Mouse (Mus musculus) midbrain, embryonic 16.5 days (tissue): ENCODE measurements around the gene Adora1. TPM values are rescaled to one million over a fixed set of nuclear protein-coding genes. Genes with fewer than 3 reads are reported as not detected.

ENCODE experiments used
- ATAC-seq: fragments of 200-750 bp; cut with Nextera tagmentation; 2 replicates; pipeline ENCODE4 v1.8.0; 2017; ENCODE audit warnings: moderate TSS enrichment
- H3K27ac ChIP-seq: fragments of 300-500 bp; sonication (generic); 2 replicates; pipeline ENCODE4 v1.5.1; 2014; ENCODE audit warnings: mild to moderate bottlenecking, low read length, mixed read lengths
- H3K27me3 ChIP-seq: fragments of 300-500 bp; sonication (generic); 2 replicates; pipeline ENCODE4 v1.6.1; 2014; ENCODE audit warnings: low read depth, low read length, mixed read lengths; ENCODE audit not compliant: control insufficient read depth, insufficient read depth
- H3K36me3 ChIP-seq: fragments of 300-500 bp; sonication (generic); 2 replicates; pipeline ENCODE4 v1.6.1; 2014; ENCODE audit warnings: mild to moderate bottlenecking, low read length, moderate library complexity, mixed read lengths; ENCODE audit not compliant: control insufficient read depth, insufficient read depth
- H3K4me1 ChIP-seq: fragments of 300-500 bp; sonication (generic); 2 replicates; pipeline ENCODE4 v1.6.1; 2014; ENCODE audit warnings: mild to moderate bottlenecking, low read length, mixed read lengths; ENCODE audit not compliant: control insufficient read depth, insufficient read depth
- H3K4me2 ChIP-seq: fragments of 300-500 bp; sonication (generic); 2 replicates; pipeline ENCODE4 v1.6.1; 2014; ENCODE audit warnings: mild to moderate bottlenecking, low read length, mixed read lengths
- H3K4me3 ChIP-seq: fragments of 300-500 bp; sonication (generic); 2 replicates; pipeline ENCODE4 v1.5.1; 2014; ENCODE audit warnings: low read depth, mild to moderate bottlenecking, low read length, moderate library complexity, mixed read lengths
- H3K9ac ChIP-seq: fragments of 300-500 bp; sonication (generic); 2 replicates; pipeline ENCODE4 v1.6.1; 2014; ENCODE audit warnings: low read depth, low read length, mixed read lengths
- H3K9me3 ChIP-seq: fragments of 300-500 bp; sonication (generic); replicated peaks from 2 replicates; pipeline ENCODE4 v1.6.1; 2014; ENCODE audit warnings: mild to moderate bottlenecking, low read length, mixed read lengths; ENCODE audit not compliant: control insufficient read depth, poor library complexity, severe bottlenecking
- WGBS: fragments of 180-500 bp; shearing (Covaris S2); extraction: QIAGEN DNeasy Blood & Tissue Kit; methylation state at CpG from one replicate; pipeline ENCODE4 v1.1.7; 2014; 5-methylcytosine and 5-hydroxymethylcytosine counted together
- polyA plus RNA-seq: library from polyadenylated mRNA; unstranded; fragments of >200 nt; fragmentation: Nextera tagmentation; extraction: Ambion mirVana; gene quantifications from 2 replicates; pipeline ENCODE4 v1.2.1, GENCODE M21; 2015

The Adora1 gene
- polyA plus RNA-seq = 18.0 and 26.6 TPM in 2 replicates

DNA sequence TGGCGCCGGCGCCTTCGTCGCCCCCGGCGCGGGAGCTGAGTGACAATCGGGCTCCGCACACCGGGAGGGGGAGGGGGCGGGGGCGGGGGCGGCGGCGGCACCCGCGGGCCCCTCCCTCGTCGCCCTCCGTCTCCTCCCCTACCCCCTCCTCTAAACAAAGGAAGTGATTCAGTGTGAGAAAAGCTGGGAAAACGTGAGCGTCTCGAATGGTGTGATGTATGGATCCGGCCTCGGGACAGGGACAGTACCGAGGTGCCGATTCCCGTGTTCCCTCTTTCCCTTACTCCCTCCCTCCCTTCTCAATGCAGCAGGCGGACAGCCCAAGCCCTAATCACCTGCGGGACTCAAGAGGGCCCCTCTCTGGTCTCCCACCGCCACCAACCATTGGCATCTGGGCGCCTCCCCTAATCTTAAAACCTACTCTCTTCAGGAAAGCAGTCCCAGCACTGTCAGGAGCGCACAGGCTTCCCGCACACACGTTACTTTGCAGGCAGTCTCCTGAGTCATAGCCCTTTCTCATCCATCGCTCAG, at the start of gene Adora1:
Adora1 (minus strand) TSS at position 41 of the 531 bp plus-strand sequence.
- Histone ChIP-seq H3K36me3 (no peaks in the 10 kb centered on the region), H3K27ac (peak within 1 kb of the TSS; percentile 31; the same call in 1 of the 2 replicates), H3K9me3 (no peaks in the 10 kb centered on the region), H3K4me3 (peak within 1 kb of the TSS; percentile 57), H3K4me2 (peak within 1 kb of the TSS; percentile 92), H3K4me1 (peaks cover 24% of the 10 kb centered on the region), H3K27me3 (peaks cover 7% of the 10 kb centered on the region), H3K9ac (peak within 1 kb of the TSS; percentile 77)
- 1% methylated on average over 20 of the region's 37 CpGs for WGBS
- ATAC-seq = peak; percentile 43

DNA sequence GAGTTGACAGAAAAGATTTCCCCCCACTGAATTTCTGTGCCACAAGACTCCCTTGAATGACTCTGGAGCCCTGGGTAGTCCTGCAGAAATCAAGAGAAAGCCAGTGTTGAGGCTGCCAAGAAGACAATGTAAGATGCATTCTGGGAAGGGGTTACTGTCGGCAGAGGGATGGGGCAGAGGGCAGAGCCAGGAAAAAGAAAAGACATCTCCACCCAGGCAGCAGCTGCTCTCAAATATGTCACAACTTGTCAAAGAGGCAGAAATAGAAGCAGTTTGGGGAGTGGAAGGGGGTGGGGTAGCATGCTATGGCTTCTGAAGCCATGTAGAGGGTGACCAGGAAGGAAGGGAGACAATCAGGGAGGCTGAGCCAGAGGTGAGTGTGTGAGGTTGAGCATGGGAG, 47.9 kb upstream of the Adora1 start:
- no peaks in the 10 kb centered on the region for H3K27me3 ChIP-seq
- H3K4me3 ChIP-seq = no peak overlapping the region
- H3K4me2 ChIP-seq = no peak overlapping the region
- H3K27ac ChIP-seq = no peak overlapping the region
- no peaks in the 10 kb centered on the region for H3K9me3 ChIP-seq
- H3K36me3 ChIP-seq = no peaks in the 10 kb centered on the region
- WGBS = 38% methylated on average over 1 of the region's 1 CpGs
- ATAC-seq = no peak
- H3K4me1 ChIP-seq = no peaks in the 10 kb centered on the region
- no peak overlapping the region for H3K9ac ChIP-seq

DNA sequence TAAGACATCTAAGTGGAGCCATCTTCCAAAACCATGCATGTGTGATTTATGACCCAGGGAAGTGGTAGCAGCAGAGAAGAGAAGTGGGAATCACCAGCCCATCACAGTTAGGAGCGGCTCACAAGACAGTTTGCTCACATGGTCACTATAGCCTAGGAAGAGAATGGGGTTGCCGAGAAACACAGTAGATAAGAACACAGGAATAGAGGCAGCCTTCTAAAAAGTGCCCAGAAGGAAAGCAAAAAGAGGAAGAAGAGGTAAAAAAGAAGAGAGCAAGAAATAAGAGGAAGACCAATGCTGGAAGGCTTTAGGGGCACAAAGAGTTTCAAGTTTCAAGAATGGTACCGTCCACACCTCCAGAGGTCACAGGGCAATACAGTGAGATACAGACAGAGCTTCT, 47.1 kb upstream of the Adora1 start:
- no peaks in the 10 kb centered on the region for H3K9me3 ChIP-seq
- no peak for ATAC-seq
- WGBS = 86% methylated on average over 3 of the region's 3 CpGs
- H3K27me3 ChIP-seq = no peaks in the 10 kb centered on the region
- H3K4me1 ChIP-seq = no peaks in the 10 kb centered on the region
- H3K4me3 ChIP-seq = no peak overlapping the region
- no peaks in the 10 kb centered on the region for H3K36me3 ChIP-seq
- no peak overlapping the region for H3K27ac ChIP-seq
- H3K9ac ChIP-seq = no peak overlapping the region
- H3K4me2 ChIP-seq = no peak overlapping the region

DNA sequence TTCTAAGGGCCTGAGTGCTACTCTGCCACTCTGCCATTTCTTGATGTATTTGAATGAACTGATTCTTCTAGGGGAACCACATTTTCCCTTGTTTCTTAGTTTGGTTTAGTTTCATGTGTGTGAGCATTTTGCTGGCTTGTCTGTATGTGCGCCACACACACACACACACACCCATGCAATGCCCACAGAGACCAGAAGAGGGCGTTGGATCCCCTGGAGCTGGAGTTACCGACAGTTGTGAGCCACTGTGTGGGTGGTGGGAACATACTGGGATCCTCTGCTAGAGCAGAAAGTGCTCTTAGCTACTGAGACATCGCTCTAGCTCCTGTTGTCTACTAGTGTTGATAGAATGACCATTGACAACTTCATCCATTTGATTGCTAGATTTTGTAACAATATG, 46.3 kb upstream of the Adora1 start:
- ATAC-seq = no peak
- no peaks in the 10 kb centered on the region for H3K36me3 ChIP-seq
- no peaks in the 10 kb centered on the region for H3K27me3 ChIP-seq
- H3K4me2 ChIP-seq = no peak overlapping the region
- no peak overlapping the region for H3K27ac ChIP-seq
- no peak overlapping the region for H3K4me3 ChIP-seq
- H3K9me3 ChIP-seq = no peaks in the 10 kb centered on the region
- no peak overlapping the region for H3K9ac ChIP-seq
- H3K4me1 ChIP-seq = no peaks in the 10 kb centered on the region
- WGBS = 73% methylated on average over 4 of the region's 4 CpGs

DNA sequence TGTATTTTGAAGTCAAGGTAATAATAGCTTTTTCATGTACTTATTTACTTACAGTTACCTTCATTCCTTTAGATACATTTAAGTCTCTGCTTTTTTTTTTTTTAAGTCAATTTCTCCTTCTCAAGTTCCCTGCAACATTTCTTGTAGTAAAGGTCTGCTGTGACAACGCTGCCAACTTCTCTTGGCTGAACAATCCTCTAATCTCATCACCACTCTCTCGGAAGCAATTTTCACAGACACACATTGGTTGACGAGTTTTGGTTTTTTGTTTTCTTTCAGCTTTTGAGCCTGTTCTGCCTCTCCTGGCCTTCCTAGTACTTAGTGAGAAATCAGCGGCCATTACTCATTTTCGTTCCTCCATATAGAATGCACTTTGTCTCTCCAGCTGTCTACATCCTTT, 44.9 kb upstream of the Adora1 start:
- Histone ChIP-seq H3K4me3 (no peak overlapping the region), H3K4me1 (no peaks in the 10 kb centered on the region), H3K9ac (no peak overlapping the region), H3K4me2 (no peak overlapping the region), H3K27ac (no peak overlapping the region), H3K9me3 (no peaks in the 10 kb centered on the region), H3K27me3 (no peaks in the 10 kb centered on the region), H3K36me3 (no peaks in the 10 kb centered on the region)
- 71% methylated on average over 5 of the region's 5 CpGs for WGBS
- ATAC-seq = no peak

DNA sequence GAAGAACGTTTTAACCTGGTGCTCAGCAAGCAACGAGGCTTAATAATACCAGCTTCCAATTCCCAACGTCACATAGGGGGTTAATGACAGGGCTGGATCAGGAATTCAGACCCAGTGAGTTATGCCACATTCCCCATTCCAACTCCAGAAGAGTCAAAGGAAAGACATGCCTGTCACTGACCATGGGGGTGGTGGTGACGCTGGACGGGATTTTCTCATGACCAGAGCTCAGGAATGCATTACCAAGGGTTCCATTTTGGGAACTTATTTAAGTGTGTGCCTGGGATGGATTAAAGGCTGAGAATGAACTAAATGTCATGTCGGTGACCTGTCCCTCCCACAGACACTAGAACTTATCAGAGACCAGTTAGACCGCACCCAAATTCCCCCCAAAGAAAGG, 41.6 kb upstream of the Adora1 start:
- no peak for ATAC-seq
- no peaks in the 10 kb centered on the region for H3K27me3 ChIP-seq
- H3K27ac ChIP-seq = no peak overlapping the region
- no peaks in the 10 kb centered on the region for H3K36me3 ChIP-seq
- 70% methylated on average over 7 of the region's 7 CpGs for WGBS
- no peak overlapping the region for H3K4me2 ChIP-seq
- no peak overlapping the region for H3K4me3 ChIP-seq
- no peaks in the 10 kb centered on the region for H3K4me1 ChIP-seq
- no peak overlapping the region for H3K9ac ChIP-seq
- no peaks in the 10 kb centered on the region for H3K9me3 ChIP-seq

DNA sequence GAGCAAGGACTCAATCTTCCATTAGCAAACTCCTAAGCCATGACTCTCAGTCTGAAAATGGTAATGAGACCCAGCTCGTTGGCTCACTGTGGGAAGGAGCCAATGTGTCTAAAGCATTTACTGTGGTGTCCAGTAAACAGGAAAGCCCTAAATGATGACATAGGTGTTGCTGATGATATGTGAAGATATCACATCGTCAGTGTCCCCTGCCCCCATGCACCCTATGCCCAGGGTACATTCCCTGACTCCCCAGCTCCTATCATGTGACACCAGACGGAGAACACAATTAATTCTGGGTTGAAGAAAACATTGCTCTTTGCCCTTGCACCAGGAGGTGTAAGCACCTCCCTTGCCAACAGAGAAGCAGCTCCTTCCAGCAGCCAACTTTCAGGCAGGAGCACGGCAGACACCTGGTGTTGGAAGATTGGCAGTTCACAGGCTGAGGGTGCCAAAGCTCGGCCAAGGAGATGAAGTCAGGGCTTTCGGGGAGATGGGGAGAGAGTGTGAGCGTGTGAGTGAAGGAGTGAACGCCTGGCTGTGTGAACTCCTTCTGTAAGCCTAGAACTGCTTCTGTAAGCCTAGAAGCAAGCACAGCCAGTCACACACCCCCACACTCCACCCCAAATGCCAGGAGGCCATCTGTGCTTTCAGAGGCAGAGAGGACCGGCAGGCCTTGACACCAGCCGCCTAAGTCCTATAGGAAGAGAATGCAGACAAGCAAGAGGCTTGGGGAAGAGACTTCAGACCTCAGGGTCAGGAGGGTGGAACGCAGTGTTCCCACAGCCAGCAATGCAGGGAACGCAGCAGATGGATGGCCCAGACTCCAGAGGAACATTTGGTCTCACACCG, 40.6 kb upstream of the Adora1 start:
- ATAC-seq = no peak
- Histone ChIP-seq H3K4me1 (no peaks in the 10 kb centered on the region), H3K9me3 (no peaks in the 10 kb centered on the region), H3K27ac (no peak overlapping the region), H3K9ac (no peak overlapping the region), H3K4me2 (no peak overlapping the region), H3K36me3 (no peaks in the 10 kb centered on the region), H3K27me3 (no peaks in the 10 kb centered on the region), H3K4me3 (no peak overlapping the region)
- 81% methylated on average over 13 of the region's 13 CpGs for WGBS

DNA sequence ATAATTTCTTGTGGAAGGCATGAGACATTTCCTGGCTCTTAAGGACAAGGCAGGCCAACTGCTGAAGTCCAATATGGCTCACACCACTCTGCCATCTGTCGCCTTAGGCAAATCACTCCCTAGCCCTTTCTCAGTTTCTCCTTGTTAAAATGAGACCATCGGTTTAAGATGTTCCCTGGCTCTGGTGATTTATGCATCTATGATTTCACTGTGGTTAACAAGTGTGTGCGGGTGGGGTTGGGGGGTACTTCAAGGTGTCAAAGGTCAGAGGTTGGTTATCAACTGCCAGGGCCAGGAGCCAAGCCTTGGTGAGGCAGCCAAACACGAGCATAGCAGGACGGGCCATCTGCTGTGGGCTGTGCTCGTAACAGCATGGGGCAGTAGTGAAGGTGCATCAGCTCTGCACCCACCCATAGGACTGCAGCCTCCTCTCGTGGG, 39.3 kb upstream of the Adora1 start:
- Histone ChIP-seq H3K9ac (no peak overlapping the region), H3K27ac (no peak overlapping the region), H3K9me3 (no peaks in the 10 kb centered on the region), H3K27me3 (no peaks in the 10 kb centered on the region), H3K4me3 (no peak overlapping the region), H3K4me2 (no peak overlapping the region), H3K36me3 (no peaks in the 10 kb centered on the region), H3K4me1 (no peaks in the 10 kb centered on the region)
- no peak for ATAC-seq
- WGBS = 80% methylated on average over 7 of the region's 7 CpGs
